Mouse (Mus musculus) liver, embryonic 14.5 days (tissue): ENCODE data around the gene Gas2l3. TPM values are rescaled to one million over a fixed set of nuclear protein-coding genes. Genes with fewer than 3 reads are reported as not detected.

Source experiments
- ATAC-seq: fragments of 200-750 bp; cut with Nextera tagmentation; 2 replicates; pipeline ENCODE4 v1.8.0; 2017; ENCODE audit warnings: moderate number of reproducible peaks, mild to moderate bottlenecking, moderate library complexity; ENCODE audit not compliant: insufficient read depth
- DNase-seq, 3 experiments: peaks; one replicate each; pipeline ENCODE4 v3.0.0-alpha.2; 2012 to 2013; ENCODE audit warnings: low read depth in 3 of 3, low spot score in 3 of 3
- H3K27ac ChIP-seq: fragments of 300-500 bp; sonication (generic); 2 replicates; pipeline ENCODE4 v1.5.1; 2014; ENCODE audit warnings: moderate library complexity, mild to moderate bottlenecking, control low read depth, inconsistent platforms
- H3K27me3 ChIP-seq: fragments of 300-500 bp; sonication (generic); 2 replicates; pipeline ENCODE4 v1.6.1; 2014; ENCODE audit warnings: mild to moderate bottlenecking, low read length, moderate library complexity; ENCODE audit not compliant: control insufficient read depth, insufficient read depth
- H3K36me3 ChIP-seq: fragments of 300-500 bp; sonication (generic); replicated peaks from 2 replicates; pipeline ENCODE4 v1.6.1; 2014; ENCODE audit warnings: low read depth; ENCODE audit not compliant: control insufficient read depth, insufficient read depth
- H3K4me1 ChIP-seq, 2 experiments: fragments of 200-500 bp in 1 of 2; fragments of 300-500 bp in 1 of 2; sonication (generic) in 1 of 2; replicated peaks; 2 replicates each; pipeline ENCODE4 v1.6.1; 2012 to 2014; ENCODE audit warnings: antibody characterized with exemption in 1 of 2, inconsistent platforms in 1 of 2, low read length in 1 of 2; ENCODE audit not compliant: control insufficient read depth in 2 of 2, insufficient read depth in 2 of 2
- H3K4me2 ChIP-seq: fragments of 300-500 bp; sonication (generic); 2 replicates; pipeline ENCODE4 v1.6.1; 2014; ENCODE audit warnings: low read depth, mild to moderate bottlenecking, control low read depth, moderate library complexity
- H3K4me3 ChIP-seq, 2 experiments: fragments of 200-500 bp in 1 of 2; fragments of 300-500 bp in 1 of 2; sonication (generic) in 1 of 2; 2 replicates each; pipeline ENCODE4 v1.5.1; 2012 to 2014; ENCODE audit warnings: low read depth in 2 of 2, low read length in 2 of 2, mild to moderate bottlenecking in 2 of 2, control low read depth in 1 of 2, inconsistent platforms in 1 of 2, moderate library complexity in 1 of 2; ENCODE audit not compliant: insufficient read depth in 1 of 2
- H3K9ac ChIP-seq: fragments of 300-500 bp; sonication (generic); replicated peaks from 2 replicates; pipeline ENCODE4 v1.6.1; 2014; ENCODE audit warnings: mild to moderate bottlenecking, control low read depth, moderate library complexity
- H3K9me3 ChIP-seq: fragments of 300-500 bp; sonication (generic); 2 replicates; pipeline ENCODE4 v1.6.1; 2016; ENCODE audit warnings: low read length, mixed read lengths; ENCODE audit not compliant: control insufficient read depth
- CTCF ChIP-seq: IDR thresholded peaks from 2 replicates; pipeline ENCODE4 v1.5.1; 2016; ENCODE audit warnings: antibody characterized with exemption, low read depth, control low read depth
- EP300 ChIP-seq: IDR thresholded peaks from 2 replicates; pipeline ENCODE4 v1.6.1; 2016; ENCODE audit warnings: antibody characterized with exemption, low read depth
- WGBS: fragments of 180-500 bp; shearing (Covaris S2); extraction: QIAGEN DNeasy Blood & Tissue Kit; methylation state at CpG from one replicate; pipeline ENCODE4 v1.1.7; 2014; ENCODE audit not compliant: insufficient replicate concordance; 5-methylcytosine and 5-hydroxymethylcytosine counted together
- polyA plus RNA-seq, 2 experiments: library from polyadenylated mRNA; depleted of rRNA in 1 of 2; stranded (reverse) in 1 of 2; unstranded in 1 of 2; fragments of >200 nt; fragmentation: Nextera tagmentation in 1 of 2; extraction: Ambion mirVana in 1 of 2; gene quantifications; 2 replicates each; pipeline versions ENCODE4 v1.2.1 to v1.2.3; 2012 to 2014

Gene Gas2l3
- polyA plus RNA-seq, 2 experiments, result 2.7 to 3.6 TPM

DNA sequence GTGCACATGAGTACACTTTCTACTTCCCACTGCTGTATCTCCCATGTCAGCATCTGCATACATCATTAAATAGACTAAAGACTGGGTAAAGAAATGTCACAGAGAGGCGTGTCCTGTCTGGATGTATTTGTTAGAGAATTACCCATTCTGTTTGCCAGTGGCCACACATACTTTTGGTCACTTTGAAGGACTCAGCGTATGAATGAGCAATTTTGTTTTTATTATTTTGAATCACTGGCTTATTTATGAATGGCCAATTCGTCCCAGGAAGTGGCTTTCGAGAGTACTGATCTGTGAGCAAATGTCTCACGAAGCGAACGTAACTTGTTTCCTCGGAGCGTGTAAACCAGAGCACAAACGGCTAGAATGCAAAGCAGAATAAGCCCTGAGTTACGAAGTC lies 17.2 kb upstream of the Gas2l3 start:
- Histone ChIP-seq H3K4me1 (peaks cover 0 to 5% of the 10 kb centered on the region in 2 experiments; a peak in 2 of 4 replicates), H3K9me3 (no peaks in the 10 kb centered on the region), H3K9ac (no peak overlapping the region), H3K27ac (no peak overlapping the region), H3K27me3 (no peaks in the 10 kb centered on the region), H3K4me2 (no peak overlapping the region), H3K4me3 (no peak overlapping the region), H3K36me3 (no peaks in the 10 kb centered on the region)
- TF ChIP-seq EP300 (no peak), CTCF (no peak)
- ATAC-seq, result no peak
- 83% methylated on average over 11 of the region's 11 CpGs for WGBS
- DNase-seq, result no peak

DNA sequence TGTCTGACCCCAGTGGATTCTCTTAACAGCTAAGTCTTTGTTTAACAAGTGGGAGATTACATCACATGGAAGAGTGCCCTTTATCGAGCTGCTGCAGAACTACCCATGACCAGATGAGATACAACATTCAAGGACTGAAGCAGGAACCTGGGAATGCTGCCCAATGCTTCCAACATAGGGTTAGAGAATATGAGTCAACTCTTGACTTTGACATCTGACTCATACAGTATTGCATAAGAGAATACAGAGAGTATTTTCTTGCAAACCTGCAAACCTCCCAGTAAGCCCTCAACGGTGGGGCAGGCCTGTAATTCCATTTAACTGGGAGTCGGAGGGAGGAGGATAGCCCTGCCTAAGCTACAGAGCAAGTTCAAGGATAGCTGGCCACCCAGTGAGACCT lies 15.0 kb upstream of the Gas2l3 start:
- Histone ChIP-seq H3K9me3 (no peaks in the 10 kb centered on the region), H3K9ac (no peak overlapping the region), H3K4me2 (no peak overlapping the region), H3K4me3 (no peak overlapping the region), H3K27ac (no peak overlapping the region), H3K36me3 (no peaks in the 10 kb centered on the region), H3K27me3 (no peaks in the 10 kb centered on the region), H3K4me1 (peaks cover 0 to 5% of the 10 kb centered on the region in 2 experiments; a peak in 2 of 4 replicates)
- ATAC-seq (peak; percentile 62), DNase-seq (peak in 1 of 3 experiments; percentile 11)
- TF ChIP-seq CTCF, result no peak
- WGBS, result 58% methylated on average over 3 of the region's 3 CpGs

GRCm38 (mm10) chr10:89453794-89454193 lies 10.0 kb upstream of the Gas2l3 start:
- Histone ChIP-seq H3K9ac (no peak overlapping the region), H3K4me3 (no peak overlapping the region), H3K9me3 (no peaks in the 10 kb centered on the region), H3K4me2 (no peak overlapping the region), H3K36me3 (no peaks in the 10 kb centered on the region), H3K27ac (no peak overlapping the region), H3K27me3 (no peaks in the 10 kb centered on the region), H3K4me1 (peaks cover 0 to 4% of the 10 kb centered on the region in 2 experiments; a peak in 2 of 4 replicates)
- WGBS, result 22% methylated on average over 3 of the region's 3 CpGs
- no peak for TF ChIP-seq EP300
- TF ChIP-seq CTCF, result no peak
- DNase-seq, result no peak
- ATAC-seq, result no peak

GRCm38 (mm10) chr10:89453068-89453641 lies 9.4 kb upstream of the Gas2l3 start:
- Histone ChIP-seq H3K9me3 (no peaks in the 10 kb centered on the region), H3K27ac (no peak overlapping the region), H3K4me3 (peak overlapping the region in 1 of 2 experiments; percentile 10; a peak in 1 of 4 replicates), H3K27me3 (no peaks in the 10 kb centered on the region), H3K36me3 (no peaks in the 10 kb centered on the region), H3K4me1 (peaks cover 0 to 4% of the 10 kb centered on the region in 2 experiments; a peak in 2 of 4 replicates), H3K4me2 (peak overlapping the region; percentile 13; the same call in 1 of the 2 replicates), H3K9ac (no peak overlapping the region)
- WGBS, result 17% methylated on average over 15 of the region's 15 CpGs
- TF ChIP-seq CTCF, result no peak
- TF ChIP-seq EP300, result no peak
- ATAC-seq, result no peak
- DNase-seq, result no peak

- TF ChIP-seq EP300, result no peak
- TF ChIP-seq CTCF, result no peak
Observed at GRCm38 (mm10) chr10:89450411-89450810, 6.6 kb upstream of the Gas2l3 start.

More at GRCm38 (mm10) chr10:89450411-89450810, 6.6 kb upstream of the Gas2l3 start:
- Histone ChIP-seq H3K9me3 (no peaks in the 10 kb centered on the region), H3K27me3 (no peaks in the 10 kb centered on the region), H3K4me1 (peaks cover 0 to 4% of the 10 kb centered on the region in 2 experiments; a peak in 2 of 4 replicates), H3K36me3 (no peaks in the 10 kb centered on the region), H3K4me2 (no peak overlapping the region), H3K9ac (no peak overlapping the region), H3K27ac (no peak overlapping the region), H3K4me3 (no peak overlapping the region)
- ATAC-seq, result no peak
- DNase-seq, result no peak
- WGBS, result 65% methylated on average over 10 of the region's 10 CpGs
